Mouse (Mus musculus) E14TG2a.4 (cell line): ENCODE data around the gene Serpinb9d.
"Not testable (repeated sequence)": the region's sequence is repeated elsewhere in the genome, so short reads cannot be mapped to it uniquely, and the experiment has no call there.

ENCODE experiments used
- CTCF ChIP-seq: conservative IDR thresholded peaks from 2 replicates; pipeline ENCODE4 v1.5.1; 2014; ENCODE audit warnings: low read length
- NANOG ChIP-seq: IDR thresholded peaks from 2 replicates; pipeline ENCODE4 v1.6.1; 2014; ENCODE audit warnings: borderline replicate concordance, low read length, mixed read lengths
- POU5F1 ChIP-seq: IDR thresholded peaks from 2 replicates; pipeline ENCODE4 v1.6.1; 2014; ENCODE audit warnings: low read length, borderline replicate concordance

GRCm38 (mm10) chr13:33249312-33249711 is 56.6 kb downstream of the Serpinb9d start, which contains the start of gene Serpinb9e:
- not testable (repeated sequence) for TF ChIP-seq CTCF, POU5F1, NANOG
